Mouse (Mus musculus) retina, embryonic 14.5 days (tissue): ENCODE measurements around the gene Rasgrf2.
A peak's percentile ranks its signal among the peaks of the same experiment; 100 is the strongest.

Experiments
- DNase-seq: peaks from one replicate; pipeline ENCODE4 v3.0.0-alpha.2; 2015; ENCODE audit warnings: low spot score

The Rasgrf2 gene

GRCm38 (mm10) chr13:92041584-92042563 lies 89.6 kb downstream of the Rasgrf2 start:
- peak; percentile 31 for DNase-seq

- no peak for DNase-seq
These were observed 100.9 kb downstream of the Rasgrf2 start for GRCm38 (mm10) chr13:92030364-92031057.

- DNase-seq: no peak
These were observed 101.8 kb downstream of the Rasgrf2 start for GRCm38 (mm10) chr13:92029666-92030065.

- no peak for DNase-seq
These were observed 103.5 kb downstream of the Rasgrf2 start for GRCm38 (mm10) chr13:92027951-92028350.

- DNase-seq: no peak
These were observed 104.8 kb downstream of the Rasgrf2 start for GRCm38 (mm10) chr13:92026651-92027050.

GRCm38 (mm10) chr13:92025124-92025523 lies 106.3 kb downstream of the Rasgrf2 start:
- DNase-seq: no peak

GRCm38 (mm10) chr13:92022202-92022601 lies 109.3 kb downstream of the Rasgrf2 start:
- DNase-seq: no peak

GRCm38 (mm10) chr13:91996929-91997328 lies 134.5 kb downstream of the Rasgrf2 start:
- no peak for DNase-seq

- no peak for DNase-seq
These were observed 140.0 kb downstream of the Rasgrf2 start for GRCm38 (mm10) chr13:91991412-91991811.

- DNase-seq: no peak
These were observed 140.7 kb downstream of the Rasgrf2 start for GRCm38 (mm10) chr13:91990709-91991284.

- DNase-seq: no peak
These were observed 143.1 kb downstream of the Rasgrf2 start for GRCm38 (mm10) chr13:91988378-91988777.

GRCm38 (mm10) chr13:91986958-91987357 lies 144.5 kb downstream of the Rasgrf2 start:
- DNase-seq: no peak

GRCm38 (mm10) chr13:91985915-91986589 lies 145.4 kb downstream of the Rasgrf2 start:
- DNase-seq: no peak

- no peak for DNase-seq
These were observed 146.4 kb downstream of the Rasgrf2 start for GRCm38 (mm10) chr13:91985019-91985418.

GRCm38 (mm10) chr13:91982080-91982479 lies 149.4 kb downstream of the Rasgrf2 start:
- no peak for DNase-seq

GRCm38 (mm10) chr13:91981414-91981813 lies 150.0 kb downstream of the Rasgrf2 start:
- no peak for DNase-seq

GRCm38 (mm10) chr13:91976971-91977370 lies 154.5 kb downstream of the Rasgrf2 start:
- DNase-seq: no peak

- no peak for DNase-seq
These were observed 154.9 kb downstream of the Rasgrf2 start for GRCm38 (mm10) chr13:91976541-91976940.

- no peak for DNase-seq
These were observed 157.3 kb downstream of the Rasgrf2 start for GRCm38 (mm10) chr13:91974154-91974553.

- DNase-seq: no peak
These were observed 160.2 kb downstream of the Rasgrf2 start for GRCm38 (mm10) chr13:91971246-91971645.

GRCm38 (mm10) chr13:91956474-91956873 lies 175.0 kb downstream of the Rasgrf2 start:
- DNase-seq: no peak

- no peak for DNase-seq
These were observed 175.8 kb downstream of the Rasgrf2 start for GRCm38 (mm10) chr13:91955646-91956045.
